Mouse (Mus musculus) kidney, embryonic 14.5 days (tissue): Measurements from ENCODE around the gene Dimt1. TPM values are rescaled to one million over a fixed set of nuclear protein-coding genes. Genes with fewer than 3 reads are reported as not detected.
"Not testable (repeated sequence)": the region's sequence is repeated elsewhere in the genome, so short reads cannot be mapped to it uniquely, and the experiment has no call there.

Experiments
- ATAC-seq: fragments of 200-750 bp; cut with Nextera tagmentation; 2 replicates; pipeline ENCODE4 v1.8.0; 2017; ENCODE audit warnings: moderate number of reproducible peaks, mild to moderate bottlenecking, moderate TSS enrichment, moderate library complexity; ENCODE audit not compliant: low FRiP score, low TSS enrichment
- H3K27ac ChIP-seq: fragments of 300-500 bp; sonication (generic); 2 replicates; pipeline ENCODE4 v1.5.1; 2014; ENCODE audit warnings: low read depth, mild to moderate bottlenecking, low read length, moderate library complexity, mixed read lengths
- H3K27me3 ChIP-seq: fragments of 300-500 bp; sonication (generic); 2 replicates; pipeline ENCODE4 v1.6.1; 2014; ENCODE audit warnings: mild to moderate bottlenecking, low read length; ENCODE audit not compliant: control insufficient read depth, insufficient read depth
- H3K36me3 ChIP-seq: fragments of 300-500 bp; sonication (generic); 2 replicates; pipeline ENCODE4 v1.6.1; 2014; ENCODE audit warnings: low read length, mixed read lengths; ENCODE audit not compliant: control insufficient read depth, insufficient read depth
- H3K4me1 ChIP-seq: fragments of 300-500 bp; sonication (generic); 2 replicates; pipeline ENCODE4 v1.6.1; 2014; ENCODE audit warnings: low read length, mixed read lengths; ENCODE audit not compliant: control insufficient read depth, insufficient read depth
- H3K4me2 ChIP-seq: fragments of 300-500 bp; sonication (generic); replicated peaks from 2 replicates; pipeline ENCODE4 v1.6.1; 2014; ENCODE audit warnings: low read depth, mild to moderate bottlenecking, low read length
- H3K4me3 ChIP-seq: fragments of 300-500 bp; sonication (generic); 2 replicates; pipeline ENCODE4 v1.5.1; 2014; ENCODE audit warnings: mild to moderate bottlenecking, low read length
- H3K9ac ChIP-seq: fragments of 300-500 bp; sonication (generic); 2 replicates; pipeline ENCODE4 v1.6.1; 2014; ENCODE audit warnings: low read depth, mild to moderate bottlenecking, low read length, moderate library complexity
- H3K9me3 ChIP-seq: fragments of 300-500 bp; sonication (generic); 2 replicates; pipeline ENCODE4 v1.6.1; 2016; ENCODE audit warnings: low read length; ENCODE audit not compliant: control insufficient read depth
- WGBS: fragments of 180-500 bp; shearing (Covaris S2); extraction: QIAGEN DNeasy Blood & Tissue Kit; methylation state at CpG from one replicate; pipeline ENCODE4 v1.1.7; 2014; 5-methylcytosine and 5-hydroxymethylcytosine counted together
- polyA plus RNA-seq: library from polyadenylated mRNA; unstranded; fragments of >200 nt; fragmentation: Nextera tagmentation; extraction: Ambion mirVana; gene quantifications from 2 replicates; pipeline ENCODE4 v1.2.1, GENCODE M21; 2014

Dimt1 gene
- 54.6 and 58.6 TPM in 2 replicates for polyA plus RNA-seq

GRCm38 (mm10) chr13:106946594-106947540 is at the start of gene Dimt1:
TSS of gene Dimt1 (plus strand) at chr13:106947127.
- H3K9ac ChIP-seq = peak within 1 kb of the TSS; percentile 90
- peak within 1 kb of the TSS; percentile 85 for H3K4me3 ChIP-seq
- under 1% methylated on average over 68 of the region's 68 CpGs for WGBS
- H3K27me3 ChIP-seq = no peaks in the 10 kb centered on the region
- H3K9me3 ChIP-seq = no peaks in the 10 kb centered on the region
- H3K36me3 ChIP-seq = peaks cover 22% of the 10 kb centered on the region
- ATAC-seq = peak; percentile 99
- H3K4me2 ChIP-seq = peak within 1 kb of the TSS; percentile 73
- H3K4me1 ChIP-seq = peaks cover 6% of the 10 kb centered on the region; the same call in 1 of the 2 replicates
- peak within 1 kb of the TSS; percentile 65; the same call in 1 of the 2 replicates for H3K27ac ChIP-seq

GRCm38 (mm10) chr13:106904637-106905036 is 42.3 kb upstream of the Dimt1 start:
- Histone ChIP-seq H3K27ac (no peak overlapping the region), H3K4me1 (no peaks in the 10 kb centered on the region), H3K4me3 (no peak overlapping the region), H3K4me2 (no peak overlapping the region), H3K9ac (no peak overlapping the region), H3K27me3 (no peaks in the 10 kb centered on the region), H3K9me3 (no peaks in the 10 kb centered on the region), H3K36me3 (peaks cover 37% of the 10 kb centered on the region; the same call in 1 of the 2 replicates)
- no peak for ATAC-seq
- 78% methylated on average over 3 of the region's 3 CpGs for WGBS

DNA sequence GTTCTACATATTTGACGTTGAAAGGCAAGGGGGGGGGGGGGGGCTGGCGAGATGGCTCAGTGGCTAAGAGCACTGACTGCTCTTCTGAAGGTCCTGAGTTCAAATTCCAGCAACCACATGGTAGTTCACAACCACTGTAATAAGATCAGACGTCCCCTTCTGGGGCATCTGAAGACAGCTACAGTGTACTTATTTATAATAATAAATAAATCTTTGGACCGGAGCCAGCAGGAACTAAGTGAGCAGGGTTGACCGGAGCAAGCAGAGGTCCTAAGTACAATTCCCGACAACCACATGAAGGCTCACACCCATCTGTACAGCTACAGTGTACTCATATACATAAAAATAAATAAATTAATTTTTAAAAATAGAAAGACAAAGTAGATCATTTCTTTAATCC is 41.8 kb upstream of the Dimt1 start:
- H3K27me3 ChIP-seq, H3K9ac ChIP-seq, H3K27ac ChIP-seq, ATAC-seq, H3K4me1 ChIP-seq, H3K4me3 ChIP-seq, H3K4me2 ChIP-seq, H3K9me3 ChIP-seq: not testable (repeated sequence)
- WGBS = 85% methylated on average over 5 of the region's 6 CpGs
- H3K36me3 ChIP-seq = peaks cover 38% of the 10 kb centered on the region; the same call in 1 of the 2 replicates

DNA sequence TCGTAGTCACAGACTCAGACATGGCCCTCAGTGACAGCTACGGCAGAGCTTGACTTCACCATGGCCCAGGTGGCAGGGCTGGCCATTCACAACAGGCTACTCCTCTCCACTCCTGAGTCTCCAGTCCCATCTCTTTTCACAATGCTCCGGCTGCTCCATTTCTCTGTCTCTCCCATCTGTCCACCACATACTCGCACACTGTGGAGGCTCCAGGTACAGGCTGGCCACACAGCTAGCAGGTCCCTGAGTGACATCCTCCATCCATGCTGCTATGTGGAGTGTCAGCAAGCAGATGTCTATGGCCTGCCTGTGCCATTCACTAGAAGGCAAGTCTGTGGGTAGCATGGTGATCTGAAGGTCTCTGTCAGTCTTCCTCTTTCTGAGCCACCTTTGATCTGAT is 39.7 kb upstream of the Dimt1 start:
- 92% methylated on average over 4 of the region's 4 CpGs for WGBS
- H3K36me3 ChIP-seq = peaks cover 36% of the 10 kb centered on the region; the same call in 1 of the 2 replicates
- no peaks in the 10 kb centered on the region for H3K9me3 ChIP-seq
- no peak for ATAC-seq
- H3K4me2 ChIP-seq = no peak overlapping the region
- no peak overlapping the region for H3K27ac ChIP-seq
- no peaks in the 10 kb centered on the region for H3K4me1 ChIP-seq
- H3K9ac ChIP-seq = no peak overlapping the region
- H3K27me3 ChIP-seq = no peaks in the 10 kb centered on the region
- no peak overlapping the region for H3K4me3 ChIP-seq

GRCm38 (mm10) chr13:106910096-106910495 is 36.8 kb upstream of the Dimt1 start:
- Histone ChIP-seq H3K27me3 (no peaks in the 10 kb centered on the region), H3K4me1 (no peaks in the 10 kb centered on the region), H3K9me3 (no peaks in the 10 kb centered on the region), H3K9ac (no peak overlapping the region), H3K4me3 (no peak overlapping the region), H3K27ac (no peak overlapping the region), H3K4me2 (no peak overlapping the region), H3K36me3 (peaks cover 36% of the 10 kb centered on the region; the same call in 1 of the 2 replicates)
- ATAC-seq = no peak
- 94% methylated on average over 10 of the region's 10 CpGs for WGBS

DNA sequence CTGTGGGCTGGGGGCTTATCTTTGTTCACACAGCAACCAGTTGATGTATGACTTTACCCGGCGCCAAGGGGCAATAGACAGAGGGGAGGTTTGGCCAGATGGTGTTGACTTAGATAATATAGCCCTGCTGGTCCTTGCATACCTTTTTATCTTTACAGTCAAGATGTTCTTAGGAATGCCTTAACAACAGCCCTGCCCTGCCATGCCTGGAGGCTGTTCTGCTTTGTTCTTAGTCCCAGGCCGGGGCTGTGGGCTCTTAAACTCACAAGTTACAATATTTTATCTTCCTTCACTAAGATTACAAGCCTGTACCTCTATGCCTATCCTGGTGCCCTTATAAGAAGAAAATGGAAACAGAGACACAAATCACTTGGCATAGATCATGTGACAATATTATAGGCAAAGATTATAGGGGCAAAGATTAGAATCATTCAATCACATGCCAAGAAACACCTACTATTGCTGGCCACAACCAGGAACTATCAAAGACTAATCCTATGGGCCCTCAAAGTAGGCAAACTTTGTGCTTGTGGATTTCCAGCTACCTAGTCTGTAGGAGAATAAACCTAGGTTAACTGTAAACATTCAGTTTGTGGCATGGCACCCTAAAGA is 33.7 kb upstream of the Dimt1 start:
- Histone ChIP-seq H3K27me3 (no peaks in the 10 kb centered on the region), H3K36me3 (peaks cover 21% of the 10 kb centered on the region; the same call in 1 of the 2 replicates), H3K9ac (no peak overlapping the region), H3K4me2 (no peak overlapping the region), H3K4me3 (no peak overlapping the region), H3K4me1 (no peaks in the 10 kb centered on the region), H3K27ac (no peak overlapping the region), H3K9me3 (no peaks in the 10 kb centered on the region)
- 48% methylated on average over 3 of the region's 3 CpGs for WGBS
- no peak for ATAC-seq

- Histone ChIP-seq H3K4me2 (no peak overlapping the region), H3K4me3 (no peak overlapping the region), H3K9me3 (no peaks in the 10 kb centered on the region), H3K27me3 (no peaks in the 10 kb centered on the region), H3K4me1 (no peaks in the 10 kb centered on the region), H3K27ac (no peak overlapping the region), H3K36me3 (peaks cover 22% of the 10 kb centered on the region), H3K9ac (no peak overlapping the region)
- ATAC-seq = no peak
- WGBS = 88% methylated on average over 7 of the region's 7 CpGs
These were observed 28.4 kb upstream of the Dimt1 start for GRCm38 (mm10) chr13:106918322-106919050.

- Histone ChIP-seq H3K36me3 (peaks cover 17% of the 10 kb centered on the region), H3K9me3 (peaks cover 14% of the 10 kb centered on the region)
- H3K27ac ChIP-seq, H3K4me3 ChIP-seq, H3K4me2 ChIP-seq, H3K4me1 ChIP-seq, ATAC-seq, H3K27me3 ChIP-seq, H3K9ac ChIP-seq: not testable (repeated sequence)
- WGBS = 93% methylated on average over 3 of the region's 3 CpGs
These were observed 21.0 kb upstream of the Dimt1 start for GRCm38 (mm10) chr13:106925921-106926320.
